Comparison of ENCODE assay signal across 8 mouse cellular contexts in genomic region chr6:48595278-48595677, GRCm38 (mm10). TPM values are rescaled to one million over a fixed set of nuclear protein-coding genes. Genes with fewer than 3 reads are reported as not detected.
DNase-seq lines count a peak whose midpoint lies in the region; ATAC-seq and TF ChIP-seq lines count a peak whose summit lies in the region.

No protein-coding gene starts in this region.

- no peak overlapping the region for H3K27ac ChIP-seq in heart, embryonic 16.5 days (ENCODE audit: low read length)
- peak overlapping the region; percentile 95 for H3K27ac ChIP-seq in hindbrain, embryonic 13.5 days
- H3K27ac ChIP-seq in liver, embryonic 15.5 days (replicated peaks): no peak overlapping the region
- H3K27ac ChIP-seq in thymus, adult 2 months (ENCODE audit: control insufficient read depth, insufficient read depth, low read length): no peak overlapping the region

- 50% methylated on average over 1 of the region's 1 CpGs for WGBS in heart, embryonic 16.5 days
- 57% methylated on average over 1 of the region's 1 CpGs for WGBS in hindbrain, embryonic 13.5 days
- 27% methylated on average over 1 of the region's 1 CpGs for WGBS in liver, embryonic 15.5 days (ENCODE audit: insufficient replicate concordance)
- 39% methylated on average over 1 of the region's 1 CpGs for WGBS in thymus, adult 2 months

- H3K9me3 ChIP-seq in heart, embryonic 16.5 days (replicated peaks; ENCODE audit: control insufficient read depth, low read length): peaks cover 19% of the 10 kb centered on the region
- H3K9me3 ChIP-seq in hindbrain, embryonic 13.5 days: peaks cover 20% of the 10 kb centered on the region
- H3K9me3 ChIP-seq in liver, embryonic 15.5 days (replicated peaks): no peaks in the 10 kb centered on the region

- TF ChIP-seq POLR2A in thymus, adult 2 months (IDR thresholded peaks at IDR 0.05; ENCODE audit: control insufficient read depth, extremely low read depth, insufficient read depth, low read length, poor library complexity): no peak

- no peak for ATAC-seq in heart, embryonic 16.5 days (replicated peaks; ENCODE audit: extremely low read depth, insufficient read depth, low FRiP score)
- no peak for ATAC-seq in hindbrain, embryonic 13.5 days (ENCODE audit: low FRiP score)
- ATAC-seq in liver, embryonic 15.5 days (ENCODE audit: insufficient read depth): no peak
- no peak for ATAC-seq in megakaryocyte progenitor cell, adult 5-6 weeks (replicated peaks; ENCODE audit: poor library complexity)

- peak overlapping the region; percentile 85 for H3K4me3 ChIP-seq in heart, embryonic 16.5 days (ENCODE audit: low read length)
- H3K4me3 ChIP-seq in hindbrain, embryonic 13.5 days: peak overlapping the region; percentile 72
- peak overlapping the region; percentile 66 for H3K4me3 ChIP-seq in liver, embryonic 15.5 days (replicated peaks)
- H3K4me3 ChIP-seq in thymus, adult 2 months (ENCODE audit: control insufficient read depth, insufficient read depth, low read length): no peak overlapping the region

- H3K9ac ChIP-seq in heart, embryonic 16.5 days (ENCODE audit: low read length): peak overlapping the region; percentile 86; the same call in 1 of the 2 replicates
- H3K9ac ChIP-seq in hindbrain, embryonic 13.5 days: peak overlapping the region; percentile 90
- H3K9ac ChIP-seq in liver, embryonic 15.5 days: no peak overlapping the region

- DNase-seq in heart, adult 9 months (ENCODE audit: low spot score in 2 of 2): no peak
- peak; percentile 52 for DNase-seq in cerebellum, adult 9-10 months
- no peak for DNase-seq in urinary bladder, adult 18-20 months (ENCODE audit: low spot score in 2 of 2)
- no peak for DNase-seq in thymus, adult 2 months

- peaks cover 41% of the 10 kb centered on the region for H3K36me3 ChIP-seq in heart, embryonic 16.5 days (ENCODE audit: control insufficient read depth, insufficient read depth)
- H3K36me3 ChIP-seq in hindbrain, embryonic 13.5 days: peaks cover 51% of the 10 kb centered on the region
- peaks cover 22% of the 10 kb centered on the region for H3K36me3 ChIP-seq in liver, embryonic 15.5 days (replicated peaks)
- no peaks in the 10 kb centered on the region for H3K36me3 ChIP-seq in thymus, adult 2 months (ENCODE audit: control insufficient read depth, insufficient read depth, low read length)

- peaks cover 14% of the 10 kb centered on the region for H3K4me1 ChIP-seq in heart, embryonic 16.5 days (ENCODE audit: control insufficient read depth, insufficient read depth, low read length)
- peaks cover 20% of the 10 kb centered on the region for H3K4me1 ChIP-seq in hindbrain, embryonic 13.5 days (replicated peaks)
- H3K4me1 ChIP-seq in liver, embryonic 15.5 days (replicated peaks): peaks cover 31% of the 10 kb centered on the region
- H3K4me1 ChIP-seq in thymus, adult 2 months (replicated peaks; ENCODE audit: control insufficient read depth, insufficient read depth, low read length): peaks cover 19% of the 10 kb centered on the region

- H3K27me3 ChIP-seq in heart, embryonic 16.5 days (ENCODE audit: control insufficient read depth, insufficient read depth, low read length): no peaks in the 10 kb centered on the region
- no peaks in the 10 kb centered on the region for H3K27me3 ChIP-seq in hindbrain, embryonic 13.5 days
- no peaks in the 10 kb centered on the region for H3K27me3 ChIP-seq in liver, embryonic 15.5 days
- H3K27me3 ChIP-seq in thymus, adult 2 months (ENCODE audit: control insufficient read depth, insufficient read depth, low read length): no peaks in the 10 kb centered on the region

- H3K4me2 ChIP-seq in heart, embryonic 16.5 days (ENCODE audit: low read depth, low read length): peak overlapping the region; percentile 74
- H3K4me2 ChIP-seq in hindbrain, embryonic 13.5 days: peak overlapping the region; percentile 79
- peak overlapping the region; percentile 76 for H3K4me2 ChIP-seq in liver, embryonic 15.5 days

- no peak for TF ChIP-seq CTCF in thymus, adult 2 months (IDR thresholded peaks at IDR 0.05; ENCODE audit: borderline replicate concordance, control insufficient read depth, extremely low read depth, insufficient read depth, low read length, poor library complexity)

RNA-seq across cellular contexts. Expression of gene Gm44965, which starts 1.5 kb away (rescaled TPM):
- polyA plus RNA-seq in heart, embryonic 16.5 days (2015; fragmentation: Nextera tagmentation; extraction: Ambion mirVana): not detected in 2 replicates
- not detected in 2 replicates for polyA plus RNA-seq in hindbrain, embryonic 13.5 days (2015; fragmentation: Nextera tagmentation; extraction: Ambion mirVana)
- not detected in 2 replicates for polyA plus RNA-seq in liver, embryonic 15.5 days (2015; fragmentation: Nextera tagmentation; extraction: Ambion mirVana)
- not detected in 2 replicates for polyA plus RNA-seq in thymus, adult 2 months (2012; rRNA removed)
- not detected in 2 replicates for total RNA-seq in megakaryocyte progenitor cell, adult 5-6 weeks (2015)
- total RNA-seq in megakaryocyte progenitor cell, adult 5-6 weeks (2017): not detected in 2 replicates

RNA-seq across cellular contexts. Expression of gene Repin1, which starts 1.6 kb away (rescaled TPM):
- polyA plus RNA-seq in heart, embryonic 16.5 days (2015; fragmentation: Nextera tagmentation; extraction: Ambion mirVana): 28.6 and 29.8 TPM in 2 replicates
- 39.3 and 41.8 TPM in 2 replicates for polyA plus RNA-seq in hindbrain, embryonic 13.5 days (2015; fragmentation: Nextera tagmentation; extraction: Ambion mirVana)
- 9.9 and 12.4 TPM in 2 replicates for polyA plus RNA-seq in liver, embryonic 15.5 days (2015; fragmentation: Nextera tagmentation; extraction: Ambion mirVana)
- 35.3 and 40.2 TPM in 2 replicates for polyA plus RNA-seq in thymus, adult 2 months (2012; rRNA removed)
- 7.7 and 11.2 TPM in 2 replicates for total RNA-seq in megakaryocyte progenitor cell, adult 5-6 weeks (2015)
- 10.0 and 16.6 TPM in 2 replicates for total RNA-seq in megakaryocyte progenitor cell, adult 5-6 weeks (2017)

RNA-seq across cellular contexts. Expression of gene Gm45021, which starts 5.9 kb away (rescaled TPM):
- polyA plus RNA-seq in heart, embryonic 16.5 days (2015; fragmentation: Nextera tagmentation; extraction: Ambion mirVana): not detected in 2 replicates
- 0.56 TPM in 1 of 2 replicates, not detected in the other for polyA plus RNA-seq in hindbrain, embryonic 13.5 days (2015; fragmentation: Nextera tagmentation; extraction: Ambion mirVana)
- not detected in 2 replicates for polyA plus RNA-seq in liver, embryonic 15.5 days (2015; fragmentation: Nextera tagmentation; extraction: Ambion mirVana)
- not detected in 2 replicates for polyA plus RNA-seq in thymus, adult 2 months (2012; rRNA removed)
- total RNA-seq in megakaryocyte progenitor cell, adult 5-6 weeks (2015): not detected in 2 replicates
- not detected in 2 replicates for total RNA-seq in megakaryocyte progenitor cell, adult 5-6 weeks (2017)

RNA-seq across cellular contexts. Expression of gene Zfp775, which starts 6.6 kb away (rescaled TPM):
- polyA plus RNA-seq in heart, embryonic 16.5 days (2015; fragmentation: Nextera tagmentation; extraction: Ambion mirVana): 6.2 and 8.6 TPM in 2 replicates
- polyA plus RNA-seq in hindbrain, embryonic 13.5 days (2015; fragmentation: Nextera tagmentation; extraction: Ambion mirVana): 14.7 and 15.0 TPM in 2 replicates
- polyA plus RNA-seq in liver, embryonic 15.5 days (2015; fragmentation: Nextera tagmentation; extraction: Ambion mirVana): 1.7 and 1.9 TPM in 2 replicates
- polyA plus RNA-seq in thymus, adult 2 months (2012; rRNA removed): 8.2 and 10.2 TPM in 2 replicates
- total RNA-seq in megakaryocyte progenitor cell, adult 5-6 weeks (2015): 0.78 and 0.96 TPM in 2 replicates
- 1.00 and 2.0 TPM in 2 replicates for total RNA-seq in megakaryocyte progenitor cell, adult 5-6 weeks (2017)

RNA-seq across cellular contexts. Expression of gene Rarres2, which starts 22.7 kb away (rescaled TPM):
- polyA plus RNA-seq in heart, embryonic 16.5 days (2015; fragmentation: Nextera tagmentation; extraction: Ambion mirVana): 44.7 and 55.2 TPM in 2 replicates
- polyA plus RNA-seq in hindbrain, embryonic 13.5 days (2015; fragmentation: Nextera tagmentation; extraction: Ambion mirVana): 5.2 and 6.0 TPM in 2 replicates
- polyA plus RNA-seq in liver, embryonic 15.5 days (2015; fragmentation: Nextera tagmentation; extraction: Ambion mirVana): 34.4 and 43.9 TPM in 2 replicates
- 17.5 and 28.8 TPM in 2 replicates for polyA plus RNA-seq in thymus, adult 2 months (2012; rRNA removed)
- not detected in 2 replicates for total RNA-seq in megakaryocyte progenitor cell, adult 5-6 weeks (2015)
- not detected in 2 replicates for total RNA-seq in megakaryocyte progenitor cell, adult 5-6 weeks (2017)
